Mouse (Mus musculus) midbrain, embryonic 11.5 days (tissue): ENCODE data around the gene Olfr155. TPM values are rescaled to one million over a fixed set of nuclear protein-coding genes. Genes with fewer than 3 reads are reported as not detected.

Source experiments
- ATAC-seq: fragments of 200-750 bp; cut with Nextera tagmentation; 2 replicates; pipeline ENCODE4 v1.8.0; 2017; ENCODE audit warnings: moderate TSS enrichment, moderate library complexity; ENCODE audit not compliant: low FRiP score
- DNase-seq: peaks from one replicate; pipeline ENCODE4 v3.0.0; 2015; ENCODE audit warnings: low spot score; ENCODE audit errors: missing footprints
- H3K27ac ChIP-seq: fragments of 300-500 bp; sonication (generic); 2 replicates; pipeline ENCODE4 v1.5.1; 2014; ENCODE audit warnings: low read depth, low read length
- H3K27me3 ChIP-seq: fragments of 300-500 bp; sonication (generic); 2 replicates; pipeline ENCODE4 v1.6.1; 2014; ENCODE audit warnings: mild to moderate bottlenecking, low read length, moderate library complexity, mixed read lengths; ENCODE audit not compliant: control insufficient read depth, insufficient read depth
- H3K36me3 ChIP-seq: fragments of 300-500 bp; sonication (generic); 2 replicates; pipeline ENCODE4 v1.6.1; 2014; ENCODE audit warnings: mild to moderate bottlenecking, low read length, moderate library complexity, mixed read lengths; ENCODE audit not compliant: control insufficient read depth, insufficient read depth
- H3K4me1 ChIP-seq: fragments of 300-500 bp; sonication (generic); 2 replicates; pipeline ENCODE4 v1.6.1; 2014; ENCODE audit warnings: low read length; ENCODE audit not compliant: control insufficient read depth, insufficient read depth
- H3K4me2 ChIP-seq: fragments of 300-500 bp; sonication (generic); 2 replicates; pipeline ENCODE4 v1.6.1; 2014; ENCODE audit warnings: mild to moderate bottlenecking, moderate library complexity
- H3K4me3 ChIP-seq: fragments of 300-500 bp; sonication (generic); 2 replicates; pipeline ENCODE4 v1.5.1; 2014; ENCODE audit warnings: low read depth, low read length
- H3K9ac ChIP-seq: fragments of 300-500 bp; sonication (generic); 2 replicates; pipeline ENCODE4 v1.6.1; 2014; ENCODE audit warnings: low read length
- H3K9me3 ChIP-seq: fragments of 300-500 bp; sonication (generic); 2 replicates; pipeline ENCODE4 v1.6.1; 2016; ENCODE audit warnings: low read length; ENCODE audit not compliant: control insufficient read depth
- WGBS: fragments of 180-500 bp; shearing (Covaris S2); extraction: QIAGEN DNeasy Blood & Tissue Kit; methylation state at CpG from one replicate; pipeline ENCODE4 v1.1.7; 2014; 5-methylcytosine and 5-hydroxymethylcytosine counted together
- polyA plus RNA-seq: library from polyadenylated mRNA; unstranded; fragments of >200 nt; fragmentation: Nextera tagmentation; extraction: Ambion mirVana; gene quantifications from 2 replicates; pipeline ENCODE4 v1.2.1, GENCODE M21; 2014

Gene Olfr155
- polyA plus RNA-seq, 1 experiment from 2014 or later, result not detected

GRCm38 (mm10) chr4:43854101-43854500, 2.7 kb downstream of the Olfr155 start:
- no peak overlapping the region for H3K9ac ChIP-seq
- H3K4me2 ChIP-seq, result no peak overlapping the region
- WGBS, result 76% methylated on average over 8 of the region's 8 CpGs
- H3K4me1 ChIP-seq, result no peaks in the 10 kb centered on the region
- H3K27ac ChIP-seq, result no peak overlapping the region
- H3K4me3 ChIP-seq, result no peak overlapping the region
- no peaks in the 10 kb centered on the region for H3K36me3 ChIP-seq
- no peaks in the 10 kb centered on the region for H3K9me3 ChIP-seq
- H3K27me3 ChIP-seq, result no peaks in the 10 kb centered on the region
- DNase-seq (peak; percentile 71), ATAC-seq (no peak)

GRCm38 (mm10) chr4:43859886-43860285, 8.5 kb downstream of the Olfr155 start:
- Histone ChIP-seq H3K4me2 (no peak overlapping the region), H3K27ac (no peak overlapping the region), H3K9me3 (no peaks in the 10 kb centered on the region), H3K27me3 (no peaks in the 10 kb centered on the region), H3K9ac (no peak overlapping the region), H3K36me3 (no peaks in the 10 kb centered on the region), H3K4me3 (no peak overlapping the region), H3K4me1 (no peaks in the 10 kb centered on the region)
- ATAC-seq (no peak), DNase-seq (peak; percentile 35)
- 83% methylated on average over 10 of the region's 10 CpGs for WGBS

GRCm38 (mm10) chr4:43860744-43861519, 9.6 kb downstream of the Olfr155 start:
- no peak overlapping the region for H3K4me2 ChIP-seq
- ATAC-seq (no peak), DNase-seq (peak; percentile 98)
- WGBS, result 17% methylated on average over 14 of the region's 14 CpGs
- no peaks in the 10 kb centered on the region for H3K4me1 ChIP-seq
- no peak overlapping the region for H3K4me3 ChIP-seq
- no peak overlapping the region for H3K9ac ChIP-seq
- no peaks in the 10 kb centered on the region for H3K36me3 ChIP-seq
- no peaks in the 10 kb centered on the region for H3K27me3 ChIP-seq
- no peak overlapping the region for H3K27ac ChIP-seq
- H3K9me3 ChIP-seq, result no peaks in the 10 kb centered on the region

- 61% methylated on average over 4 of the region's 4 CpGs for WGBS
- no peak overlapping the region for H3K4me3 ChIP-seq
- no peaks in the 10 kb centered on the region for H3K4me1 ChIP-seq
- H3K27me3 ChIP-seq, result no peaks in the 10 kb centered on the region
- H3K9me3 ChIP-seq, result no peaks in the 10 kb centered on the region
- H3K4me2 ChIP-seq, result no peak overlapping the region
- no peaks in the 10 kb centered on the region for H3K36me3 ChIP-seq
- ATAC-seq, result no peak
- no peak overlapping the region for H3K27ac ChIP-seq
- H3K9ac ChIP-seq, result no peak overlapping the region
- no peak for DNase-seq
Observed at GRCm38 (mm10) chr4:43863298-43863697, 11.9 kb downstream of the Olfr155 start.

- no peak overlapping the region for H3K9ac ChIP-seq
- 83% methylated on average over 10 of the region's 10 CpGs for WGBS
- H3K36me3 ChIP-seq, result no peaks in the 10 kb centered on the region
- ATAC-seq, result no peak
- no peak overlapping the region for H3K4me3 ChIP-seq
- H3K4me2 ChIP-seq, result no peak overlapping the region
- H3K4me1 ChIP-seq, result 0 out of 2 replicates have a peak, but pooled peaks cover 1% of the 10 kb centered on the region
- no peaks in the 10 kb centered on the region for H3K9me3 ChIP-seq
- no peaks in the 10 kb centered on the region for H3K27me3 ChIP-seq
- H3K27ac ChIP-seq, result no peak overlapping the region
- DNase-seq, result no peak
Observed at GRCm38 (mm10) chr4:43869821-43870220, 18.5 kb downstream of the Olfr155 start.

GRCm38 (mm10) chr4:43874501-43874900, 23.1 kb downstream of the Olfr155 start:
- no peak for DNase-seq
- Histone ChIP-seq H3K4me3 (peak overlapping the region; percentile 89), H3K27ac (no peak overlapping the region), H3K36me3 (no peaks in the 10 kb centered on the region), H3K4me1 (peaks cover 20% of the 10 kb centered on the region; the same call in 1 of the 2 replicates), H3K4me2 (peak overlapping the region; percentile 95), H3K9me3 (no peaks in the 10 kb centered on the region), H3K27me3 (no peaks in the 10 kb centered on the region), H3K9ac (peak overlapping the region; percentile 90)
- no peak for ATAC-seq
- WGBS, result 63% methylated on average over 7 of the region's 7 CpGs

GRCm38 (mm10) chr4:43875160-43875918, 24.0 kb downstream of the Olfr155 start, which contains the start of gene Reck:
Gene Reck (plus strand): TSS chr4:43875530.
- peak; percentile 99 for DNase-seq
- ATAC-seq, result peak; percentile 95

GRCm38 (mm10) chr4:43875919-43876411, 24.6 kb downstream of the Olfr155 start:
- H3K4me1 ChIP-seq, result peaks cover 20% of the 10 kb centered on the region; the same call in 1 of the 2 replicates
- H3K27me3 ChIP-seq, result no peaks in the 10 kb centered on the region
- under 1% methylated on average over 20 of the region's 20 CpGs for WGBS
- H3K36me3 ChIP-seq, result no peaks in the 10 kb centered on the region
- peak overlapping the region; percentile 90 for H3K9ac ChIP-seq
- H3K27ac ChIP-seq, result no peak overlapping the region
- H3K4me3 ChIP-seq, result peak overlapping the region; percentile 89
- ATAC-seq (peak; percentile 65; the same call in 1 of the 2 replicates), DNase-seq (peak; percentile 94)
- H3K4me2 ChIP-seq, result peak overlapping the region; percentile 95
- H3K9me3 ChIP-seq, result no peaks in the 10 kb centered on the region

More at GRCm38 (mm10) chr4:43875160-43875918, 24.0 kb downstream of the Olfr155 start, which contains the start of gene Reck:
- under 1% methylated on average over 64 of the region's 73 CpGs for WGBS
- peak within 1 kb of the TSS; percentile 89 for H3K4me3 ChIP-seq
- H3K27me3 ChIP-seq, result no peaks in the 10 kb centered on the region
- peaks cover 20% of the 10 kb centered on the region; the same call in 1 of the 2 replicates for H3K4me1 ChIP-seq
- no peaks in the 10 kb centered on the region for H3K36me3 ChIP-seq
- peak within 1 kb of the TSS; percentile 90 for H3K9ac ChIP-seq
- H3K27ac ChIP-seq, result peak within 1 kb of the TSS; percentile 16; the same call in 1 of the 2 replicates
- peak within 1 kb of the TSS; percentile 95 for H3K4me2 ChIP-seq
- H3K9me3 ChIP-seq, result no peaks in the 10 kb centered on the region
